Mouse (Mus musculus): Measurements from ENCODE around the gene Rexo4. TPM values are rescaled to one million over a fixed set of nuclear protein-coding genes. Genes with fewer than 3 reads are reported as not detected.
A peak's percentile ranks its signal among the peaks of the same experiment; 100 is the strongest.

Gene Rexo4
- polyA plus RNA-seq, 1 experiment: 62.1 TPM

DNA sequence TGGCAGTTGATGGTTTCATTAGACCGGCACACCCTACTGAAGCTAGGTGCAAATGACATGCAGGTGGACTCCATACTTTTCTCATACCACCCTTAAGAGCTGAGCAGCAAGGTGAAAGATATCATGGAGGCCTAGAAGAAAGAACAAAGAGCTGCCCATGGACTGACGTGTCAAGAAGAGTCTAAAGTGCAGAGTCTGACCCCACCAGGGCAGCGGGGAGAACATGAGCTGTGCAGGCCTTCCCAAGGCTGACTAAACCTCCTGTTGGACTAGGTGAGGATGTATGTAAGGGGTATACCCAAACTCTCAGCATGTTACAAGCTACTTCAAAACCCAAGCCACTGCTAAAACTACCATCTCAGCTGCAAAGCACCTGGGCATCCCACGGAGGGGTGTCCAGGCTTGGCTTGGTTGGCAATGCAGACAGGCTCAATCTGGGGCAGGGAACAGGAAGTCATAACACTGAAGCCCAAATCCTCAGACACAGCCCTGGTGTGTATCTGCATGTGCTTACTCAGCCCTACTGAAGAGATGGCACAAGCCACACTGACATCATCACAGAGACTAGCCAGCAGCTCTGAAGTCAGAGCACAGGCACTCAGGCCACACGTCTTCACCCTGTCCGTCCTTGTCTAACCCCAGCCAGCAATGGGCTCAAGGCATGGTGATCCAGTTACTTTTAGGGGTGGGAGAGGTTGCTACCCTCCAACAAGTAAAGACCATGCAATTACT is 36.3 kb downstream of the Rexo4 start:
- peak overlapping the region; percentile 35 for H3K27ac ChIP-seq (ENCODE audit: insufficient read depth, low read depth, low read length)
- TF ChIP-seq POLR2A (IDR thresholded peaks at IDR 0.05; ENCODE audit: borderline replicate concordance, low read depth, low read length): no peak
- no peak for TF ChIP-seq CTCF (IDR thresholded peaks at IDR 0.05; ENCODE audit: low read depth, low read length)
- peaks cover 39% of the 10 kb centered on the region for H3K4me1 ChIP-seq (ENCODE audit: control insufficient read depth, insufficient read depth, low read length)
- H3K4me3 ChIP-seq (ENCODE audit: insufficient read depth, low read length): no peak overlapping the region

DNA sequence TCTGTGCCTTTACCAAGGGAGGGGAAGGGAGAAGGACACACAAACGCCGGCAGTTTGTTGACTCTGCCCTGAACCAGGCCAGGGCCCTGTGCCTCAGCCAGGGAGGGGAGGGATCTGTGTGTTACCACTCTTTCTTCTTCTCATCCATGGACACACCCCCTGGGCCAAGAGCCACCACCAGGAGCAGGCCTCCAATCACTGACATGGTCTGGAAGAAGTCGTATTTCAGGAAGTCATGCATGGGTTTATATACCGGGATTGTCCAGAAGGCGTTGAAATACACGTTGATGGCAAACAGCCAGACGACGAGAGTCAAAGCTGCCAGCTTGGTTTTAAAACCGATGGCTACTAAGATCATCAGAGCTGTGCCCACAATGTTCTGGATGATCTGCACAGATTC is 42.4 kb downstream of the Rexo4 start:
- no peak overlapping the region for H3K27ac ChIP-seq (ENCODE audit: insufficient read depth, low read depth, low read length)
- TF ChIP-seq POLR2A (IDR thresholded peaks at IDR 0.05; ENCODE audit: borderline replicate concordance, low read depth, low read length) (no peak), CTCF (IDR thresholded peaks at IDR 0.05; ENCODE audit: low read depth, low read length) (no peak)
- no peak overlapping the region for H3K4me3 ChIP-seq (ENCODE audit: insufficient read depth, low read length)
- peaks cover 17% of the 10 kb centered on the region for H3K4me1 ChIP-seq (ENCODE audit: control insufficient read depth, insufficient read depth, low read length)

GRCm38 (mm10) chr2:26920190-26920855 is 43.9 kb downstream of the Rexo4 start:
- Histone ChIP-seq H3K4me1 (ENCODE audit: control insufficient read depth, insufficient read depth, low read length) (peaks cover 17% of the 10 kb centered on the region), H3K4me3 (ENCODE audit: insufficient read depth, low read length) (no peak overlapping the region), H3K27ac (ENCODE audit: insufficient read depth, low read depth, low read length) (no peak overlapping the region)
- TF ChIP-seq POLR2A (IDR thresholded peaks at IDR 0.05; ENCODE audit: borderline replicate concordance, low read depth, low read length): no peak
- no peak for TF ChIP-seq CTCF (IDR thresholded peaks at IDR 0.05; ENCODE audit: low read depth, low read length)

GRCm38 (mm10) chr2:26919684-26920083 is 44.5 kb downstream of the Rexo4 start:
- Histone ChIP-seq H3K4me3 (ENCODE audit: insufficient read depth, low read length) (no peak overlapping the region), H3K4me1 (ENCODE audit: control insufficient read depth, insufficient read depth, low read length) (peaks cover 18% of the 10 kb centered on the region), H3K27ac (ENCODE audit: insufficient read depth, low read depth, low read length) (no peak overlapping the region)
- TF ChIP-seq POLR2A (IDR thresholded peaks at IDR 0.05; ENCODE audit: borderline replicate concordance, low read depth, low read length) (no peak), CTCF (IDR thresholded peaks at IDR 0.05; ENCODE audit: low read depth, low read length) (no peak)

- Histone ChIP-seq H3K4me1 (ENCODE audit: control insufficient read depth, insufficient read depth, low read length) (peaks cover 16% of the 10 kb centered on the region), H3K27ac (ENCODE audit: insufficient read depth, low read depth, low read length) (peak overlapping the region; percentile 63), H3K4me3 (ENCODE audit: insufficient read depth, low read length) (peak overlapping the region; percentile 66)
- TF ChIP-seq CTCF (IDR thresholded peaks at IDR 0.05; ENCODE audit: low read depth, low read length) (no peak), POLR2A (IDR thresholded peaks at IDR 0.05; ENCODE audit: borderline replicate concordance, low read depth, low read length) (no peak)
Observed at GRCm38 (mm10) chr2:26916738-26917137, 47.4 kb downstream of the Rexo4 start.

DNA sequence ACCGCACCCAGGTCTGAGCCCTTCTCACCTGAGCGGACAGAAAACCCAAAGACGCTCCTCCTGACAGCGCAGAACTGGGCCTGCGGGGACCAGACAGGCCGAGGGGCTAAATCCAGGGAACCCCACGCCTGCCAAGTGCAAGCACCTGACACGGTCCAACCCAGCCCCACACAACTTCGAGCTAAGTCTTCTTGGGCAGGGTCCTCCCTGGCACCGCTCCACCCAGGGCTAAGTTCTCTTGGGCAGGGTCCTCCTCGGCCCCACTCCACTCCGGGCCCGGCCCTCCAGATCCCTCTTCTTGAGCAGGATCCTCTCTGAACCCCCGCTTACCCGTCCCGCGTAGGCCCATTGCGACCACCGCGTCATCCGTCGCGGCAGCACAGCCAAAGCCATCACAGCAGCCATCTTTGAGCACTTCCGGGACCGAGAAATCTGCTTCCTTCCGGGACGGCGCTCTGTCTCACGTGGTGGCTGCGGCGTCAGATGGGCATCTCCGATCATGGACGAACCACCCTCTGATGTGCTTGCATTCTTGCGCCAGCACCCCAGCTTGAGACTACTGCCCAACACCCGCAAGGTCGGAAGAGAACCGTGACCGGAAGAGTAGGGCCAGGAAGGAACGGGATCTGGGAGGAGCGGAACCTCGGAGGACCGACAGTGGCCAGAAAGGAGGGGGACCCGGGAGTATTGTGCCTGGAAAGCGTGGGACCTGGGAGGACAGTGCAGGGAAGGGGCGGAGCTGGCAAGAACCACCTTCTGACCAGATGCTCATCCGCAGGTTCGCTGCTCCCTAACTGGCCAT is 48.1 kb downstream of the Rexo4 start, which contains the start of the genes Surf2 and Surf1:
Gene Surf2, plus strand, starts transcription at position 441 of the 802 bp plus-strand sequence.
Gene Surf1, minus strand, starts transcription at position 604 of the 802 bp plus-strand sequence.
- H3K4me1 ChIP-seq (ENCODE audit: control insufficient read depth, insufficient read depth, low read length): peaks cover 12% of the 10 kb centered on the region
- peak within 1 kb of the TSS; percentile 63 for H3K27ac ChIP-seq (ENCODE audit: insufficient read depth, low read depth, low read length)
- H3K4me3 ChIP-seq (ENCODE audit: insufficient read depth, low read length): peak within 1 kb of the TSS; percentile 66
- no peak for TF ChIP-seq CTCF (IDR thresholded peaks at IDR 0.05; ENCODE audit: low read depth, low read length)
- TF ChIP-seq POLR2A (IDR thresholded peaks at IDR 0.05; ENCODE audit: borderline replicate concordance, low read depth, low read length): no peak

- TF ChIP-seq CTCF (IDR thresholded peaks at IDR 0.05; ENCODE audit: low read depth, low read length): no peak
- TF ChIP-seq POLR2A (IDR thresholded peaks at IDR 0.05; ENCODE audit: borderline replicate concordance, low read depth, low read length): no peak
- Histone ChIP-seq H3K27ac (ENCODE audit: insufficient read depth, low read depth, low read length) (no peak overlapping the region), H3K4me1 (ENCODE audit: control insufficient read depth, insufficient read depth, low read length) (peaks cover 9% of the 10 kb centered on the region), H3K4me3 (ENCODE audit: insufficient read depth, low read length) (0 out of 2 replicates have a peak overlapping the region, but pooled peaks have one; percentile 1)
Observed at GRCm38 (mm10) chr2:26914148-26914941, 49.8 kb downstream of the Rexo4 start.

DNA sequence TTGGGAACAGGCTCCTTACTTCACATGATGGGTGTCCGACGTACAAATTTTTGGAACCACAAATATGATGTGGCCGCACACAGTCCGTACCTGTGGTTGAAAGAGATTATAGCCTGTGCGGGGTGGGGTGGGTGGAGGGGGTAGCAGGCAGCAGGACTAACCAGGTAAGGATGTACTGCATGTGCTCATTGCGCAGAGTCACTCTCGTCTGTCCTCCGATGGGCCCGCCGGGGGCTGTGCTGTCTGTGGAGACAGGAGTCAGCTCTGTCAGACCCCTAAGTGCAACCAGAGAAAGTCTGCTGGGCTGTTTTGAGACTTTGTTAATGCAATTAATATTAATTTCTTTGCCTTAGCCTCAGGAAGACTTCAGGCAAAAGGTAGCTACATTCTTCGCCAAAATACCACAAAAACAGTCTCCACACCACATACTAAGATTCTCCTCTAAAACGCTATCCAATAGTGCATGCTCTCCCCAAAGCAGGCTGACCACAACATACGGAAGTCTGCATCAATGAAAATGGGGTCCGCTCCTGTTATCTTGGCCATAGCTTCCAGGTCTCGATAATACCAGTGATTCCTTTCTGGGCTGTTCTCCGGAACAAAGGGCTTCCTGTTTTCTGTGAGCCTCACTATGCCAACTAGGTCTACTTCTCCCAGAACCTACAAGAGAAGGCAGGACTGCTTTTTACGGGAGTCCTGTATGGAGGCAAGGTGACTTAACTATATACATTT is 50.6 kb downstream of the Rexo4 start:
- Histone ChIP-seq H3K27ac (ENCODE audit: insufficient read depth, low read depth, low read length) (no peak overlapping the region), H3K4me1 (ENCODE audit: control insufficient read depth, insufficient read depth, low read length) (peaks cover 15% of the 10 kb centered on the region), H3K4me3 (ENCODE audit: insufficient read depth, low read length) (no peak overlapping the region)
- TF ChIP-seq CTCF (IDR thresholded peaks at IDR 0.05; ENCODE audit: low read depth, low read length) (no peak), POLR2A (IDR thresholded peaks at IDR 0.05; ENCODE audit: borderline replicate concordance, low read depth, low read length) (no peak)

Data from bone marrow macrophage, adult 2 months (primary cell).